Mouse (Mus musculus) C2C12 (cell line): ENCODE data around the gene Dnajc6. TPM values are rescaled to one million over a fixed set of nuclear protein-coding genes. Genes with fewer than 3 reads are reported as not detected.

ENCODE experiments used
- H3K27me3 ChIP-seq: one replicate; pipeline ENCODE4 v1.6.1; 2011; ENCODE audit not compliant: control insufficient read depth, insufficient read depth, insufficient read length
- H3K36me3 ChIP-seq: one replicate; pipeline ENCODE4 v1.6.1; 2011; ENCODE audit not compliant: control insufficient read depth, insufficient read depth
- H3K4me3 ChIP-seq: one replicate; pipeline ENCODE4 v1.5.1; 2011; ENCODE audit warnings: mild to moderate bottlenecking, control low read depth; ENCODE audit not compliant: poor library complexity, insufficient read depth, severe bottlenecking
- H3K79me2 ChIP-seq: one replicate; pipeline ENCODE4 v1.6.1; 2011; ENCODE audit not compliant: control insufficient read depth, insufficient read depth
- H3K79me3 ChIP-seq: one replicate; pipeline ENCODE4 v1.6.1; 2011; ENCODE audit warnings: low read depth, control low read depth
- H3ac ChIP-seq: one replicate; pipeline ENCODE3; 2011; ENCODE audit warnings: low read depth; ENCODE audit not compliant: control insufficient read depth, insufficient read length
- CEBPB ChIP-seq: IDR thresholded peaks from one replicate; pipeline ENCODE4 v1.6.1; 2011; ENCODE audit warnings: low read depth, mild to moderate bottlenecking, control low read depth, moderate library complexity
- CTCF ChIP-seq: IDR thresholded peaks from one replicate; pipeline ENCODE4 v1.5.1; 2011; ENCODE audit not compliant: control insufficient read depth, insufficient read depth, insufficient read length
- FOSL1 ChIP-seq: IDR thresholded peaks from one replicate; pipeline ENCODE4 v1.8.0; 2011; ENCODE audit warnings: mild to moderate bottlenecking, low read length; ENCODE audit not compliant: poor library complexity, insufficient read depth, severe bottlenecking
- MAX ChIP-seq: IDR thresholded peaks from one replicate; pipeline ENCODE4 v1.6.1; 2011; ENCODE audit warnings: mild to moderate bottlenecking, control low read depth
- MYOD1 ChIP-seq: IDR thresholded peaks from one replicate; pipeline ENCODE4 v1.6.1; 2011; ENCODE audit warnings: low read depth; ENCODE audit not compliant: control insufficient read depth, insufficient read length
- MYOG ChIP-seq: IDR thresholded peaks from one replicate; pipeline ENCODE4 v1.6.1; 2011; ENCODE audit not compliant: control insufficient read depth, insufficient read length; ENCODE audit errors: extremely low read depth
- USF1 ChIP-seq: IDR thresholded peaks from one replicate; pipeline ENCODE4 v1.6.1; 2011; ENCODE audit warnings: low read depth, mild to moderate bottlenecking, control low read depth, moderate library complexity
- polyA plus RNA-seq: library from polyadenylated mRNA; unstranded; fragments of >200 nt; fragmentation: generic; extraction: Trizol; gene quantifications from one replicate; pipeline ENCODE4 v1.2.1, GENCODE M21; 2012; ENCODE audit warnings: missing spikeins

Gene Dnajc6
- polyA plus RNA-seq, 1 experiment, result not detected

DNA sequence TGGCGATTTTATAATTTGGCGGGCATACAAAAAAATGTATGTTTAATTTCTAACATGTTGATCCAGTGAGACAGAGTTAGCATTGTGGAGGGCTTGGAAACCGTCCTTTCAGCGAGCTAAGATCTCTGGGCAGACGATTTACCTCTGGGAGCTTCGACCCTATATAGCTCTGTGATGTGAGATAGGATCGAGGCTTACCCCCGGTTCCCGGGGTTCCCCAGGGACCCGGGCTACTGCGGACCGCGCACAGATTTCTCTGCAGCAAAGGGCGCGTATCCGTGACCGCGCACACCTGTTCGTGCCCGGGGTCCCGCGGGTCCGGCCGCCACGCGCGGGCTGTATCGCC is 287 bp upstream of the Dnajc6 start:
- Histone ChIP-seq H3K36me3 (no peaks in the 10 kb centered on the region), H3K4me3 (no peak overlapping the region), H3ac (no peak overlapping the region), H3K79me2 (no peaks in the 10 kb centered on the region), H3K79me3 (no peaks in the 10 kb centered on the region), H3K27me3 (no peaks in the 10 kb centered on the region)
- TF ChIP-seq MAX (no peak), CEBPB (no peak), CTCF (no peak), MYOD1 (no peak), FOSL1 (no peak), MYOG (no peak), USF1 (no peak)

DNA sequence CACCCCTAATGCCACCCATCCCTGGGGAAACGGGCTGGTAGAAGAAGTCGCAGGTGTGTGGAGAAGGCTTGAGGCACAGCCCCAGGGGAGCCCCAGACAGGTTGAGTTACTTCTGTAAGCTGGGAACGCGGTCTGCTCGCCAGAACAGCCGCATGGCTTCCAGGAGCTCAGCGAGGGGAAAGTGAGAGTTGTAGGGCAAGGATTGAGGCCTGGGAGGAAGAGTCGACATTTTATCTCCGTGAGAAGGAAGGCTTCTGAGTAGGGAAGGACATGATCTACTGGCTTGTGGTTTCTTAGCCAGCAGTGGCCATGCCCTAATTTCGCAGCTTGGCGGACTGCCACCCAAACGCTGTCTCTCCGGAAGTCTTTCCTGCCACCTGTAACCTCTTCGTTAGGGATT is 888 bp downstream of the Dnajc6 start:
- no peak overlapping the region for H3ac ChIP-seq
- H3K27me3 ChIP-seq, result no peaks in the 10 kb centered on the region

GRCm38 (mm10) chr4:101504470-101505007 is 8.1 kb downstream of the Dnajc6 start:
- H3ac ChIP-seq, result no peak overlapping the region
- no peaks in the 10 kb centered on the region for H3K79me2 ChIP-seq
- H3K4me3 ChIP-seq, result no peak overlapping the region
- no peak for TF ChIP-seq MAX
- no peak for TF ChIP-seq CEBPB
- no peak for TF ChIP-seq MYOD1
- TF ChIP-seq FOSL1, result no peak
- no peak for TF ChIP-seq USF1
- no peak for TF ChIP-seq MYOG
- TF ChIP-seq CTCF, result no peak
- H3K36me3 ChIP-seq, result no peaks in the 10 kb centered on the region
- H3K27me3 ChIP-seq, result no peaks in the 10 kb centered on the region
- H3K79me3 ChIP-seq, result no peaks in the 10 kb centered on the region

More for the DNA sequence above, 888 bp downstream of the Dnajc6 start:
- Histone ChIP-seq H3K36me3 (no peaks in the 10 kb centered on the region), H3K79me2 (no peaks in the 10 kb centered on the region), H3K79me3 (no peaks in the 10 kb centered on the region), H3K4me3 (no peak overlapping the region)
- no peak for TF ChIP-seq MYOD1
- no peak for TF ChIP-seq USF1
- no peak for TF ChIP-seq MYOG
- TF ChIP-seq FOSL1, result no peak
- TF ChIP-seq CTCF, result no peak
- no peak for TF ChIP-seq CEBPB
- TF ChIP-seq MAX, result no peak

DNA sequence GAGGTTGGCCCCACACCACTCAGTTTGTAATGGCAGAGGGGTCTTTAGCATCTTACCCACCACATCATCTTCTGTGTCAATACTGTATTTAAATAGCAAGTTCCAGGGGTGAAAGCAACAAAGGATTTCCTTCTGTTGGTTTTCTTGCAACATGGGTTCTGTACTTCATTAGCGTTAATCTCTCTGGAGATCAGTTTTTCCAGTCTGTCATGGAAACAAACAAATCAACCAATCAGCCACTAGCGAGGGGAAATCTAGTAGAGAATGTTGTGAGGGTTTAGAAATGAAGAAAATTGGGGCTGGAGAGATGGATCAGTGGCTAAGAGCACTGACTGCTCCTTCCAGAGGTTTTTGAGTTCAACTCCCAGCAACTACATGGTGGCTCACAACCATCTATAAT is 9.5 kb downstream of the Dnajc6 start:
- no peak overlapping the region for H3K4me3 ChIP-seq
- H3K27me3 ChIP-seq, result no peaks in the 10 kb centered on the region
- H3ac ChIP-seq, result no peak overlapping the region
- H3K79me3 ChIP-seq, result no peaks in the 10 kb centered on the region
- no peaks in the 10 kb centered on the region for H3K79me2 ChIP-seq
- H3K36me3 ChIP-seq, result no peaks in the 10 kb centered on the region
- TF ChIP-seq MYOG, result no peak
- TF ChIP-seq CTCF, result no peak
- TF ChIP-seq USF1, result no peak
- no peak for TF ChIP-seq CEBPB
- no peak for TF ChIP-seq MAX
- no peak for TF ChIP-seq MYOD1
- no peak for TF ChIP-seq FOSL1

GRCm38 (mm10) chr4:101506372-101506771 is 9.9 kb downstream of the Dnajc6 start:
- Histone ChIP-seq H3K36me3 (no peaks in the 10 kb centered on the region), H3K79me2 (no peaks in the 10 kb centered on the region), H3ac (no peak overlapping the region), H3K4me3 (no peak overlapping the region), H3K79me3 (no peaks in the 10 kb centered on the region), H3K27me3 (no peaks in the 10 kb centered on the region)
- TF ChIP-seq CEBPB (no peak), USF1 (no peak), CTCF (no peak), FOSL1 (no peak), MYOG (no peak), MAX (no peak), MYOD1 (no peak)
